Mouse (Mus musculus) limb, embryonic 14.5 days (tissue): Measurements from ENCODE around the gene Ccdc96. TPM values are rescaled to one million over a fixed set of nuclear protein-coding genes. Genes with fewer than 3 reads are reported as not detected.

Experiments
- ATAC-seq: fragments of 200-750 bp; cut with Nextera tagmentation; 2 replicates; pipeline ENCODE4 v1.8.0; 2017; ENCODE audit warnings: low read depth, moderate number of reproducible peaks, moderate TSS enrichment; ENCODE audit not compliant: low FRiP score
- DNase-seq: peaks from one replicate; pipeline ENCODE4 v3.0.0-alpha.2; 2015; ENCODE audit warnings: low spot score
- H3K27ac ChIP-seq: fragments of 300-500 bp; sonication (generic); replicated peaks from 2 replicates; pipeline ENCODE4 v1.5.1; 2014; ENCODE audit warnings: low read depth, mild to moderate bottlenecking, low read length, moderate library complexity, mixed read lengths
- H3K27me3 ChIP-seq: fragments of 300-500 bp; sonication (generic); 2 replicates; pipeline ENCODE4 v1.6.1; 2014; ENCODE audit warnings: low read length, mixed read lengths; ENCODE audit not compliant: control insufficient read depth, insufficient read depth
- H3K36me3 ChIP-seq: fragments of 300-500 bp; sonication (generic); 2 replicates; pipeline ENCODE4 v1.6.1; 2014; ENCODE audit warnings: mild to moderate bottlenecking, low read length, moderate library complexity, mixed read lengths; ENCODE audit not compliant: control insufficient read depth, insufficient read depth
- H3K4me1 ChIP-seq: fragments of 300-500 bp; sonication (generic); 2 replicates; pipeline ENCODE4 v1.6.1; 2014; ENCODE audit warnings: antibody characterized with exemption, low read length, mixed read lengths; ENCODE audit not compliant: control insufficient read depth, insufficient read depth
- H3K4me2 ChIP-seq: fragments of 300-500 bp; sonication (generic); replicated peaks from 2 replicates; pipeline ENCODE4 v1.6.1; 2014; ENCODE audit warnings: low read depth, mild to moderate bottlenecking, low read length, moderate library complexity; ENCODE audit not compliant: severe bottlenecking
- H3K4me3 ChIP-seq: fragments of 300-500 bp; sonication (generic); replicated peaks from 2 replicates; pipeline ENCODE4 v1.5.1; 2014; ENCODE audit warnings: low read length
- H3K9ac ChIP-seq: fragments of 300-500 bp; sonication (generic); 2 replicates; pipeline ENCODE4 v1.6.1; 2014; ENCODE audit warnings: mild to moderate bottlenecking, low read depth, low read length, moderate library complexity; ENCODE audit not compliant: severe bottlenecking
- H3K9me3 ChIP-seq: fragments of 300-500 bp; sonication (generic); 2 replicates; pipeline ENCODE4 v1.6.1; 2016; ENCODE audit warnings: low read length; ENCODE audit not compliant: control insufficient read depth
- POLR2A ChIP-seq: fragments of 200-500 bp; IDR thresholded peaks from 2 replicates; pipeline ENCODE4 v1.8.0; 2012; ENCODE audit warnings: inconsistent platforms, mild to moderate bottlenecking, moderate library complexity, borderline replicate concordance; ENCODE audit not compliant: insufficient read depth, insufficient read length; ENCODE audit errors: extremely low read depth
- WGBS: fragments of 180-500 bp; shearing (Covaris S2); extraction: QIAGEN DNeasy Blood & Tissue Kit; methylation state at CpG from one replicate; pipeline ENCODE4 v1.1.7; 2014; 5-methylcytosine and 5-hydroxymethylcytosine counted together
- polyA plus RNA-seq, 2 experiments: library from polyadenylated mRNA; depleted of rRNA in 1 of 2; stranded (reverse) in 1 of 2; unstranded in 1 of 2; fragments of >200 nt; fragmentation: Nextera tagmentation in 1 of 2; extraction: Ambion mirVana in 1 of 2; gene quantifications; 2 replicates each; pipeline versions ENCODE4 v1.2.1 to v1.2.3; 2012 to 2014

Gene Ccdc96
- polyA plus RNA-seq, 2 experiments: 0.08 to 0.11 TPM

- Histone ChIP-seq H3K9ac (no peak overlapping the region), H3K4me2 (no peak overlapping the region), H3K36me3 (peaks cover 4% of the 10 kb centered on the region; the same call in 1 of the 2 replicates), H3K27me3 (peaks cover 15% of the 10 kb centered on the region), H3K4me3 (no peak overlapping the region), H3K4me1 (peaks cover 15% of the 10 kb centered on the region), H3K27ac (no peak overlapping the region), H3K9me3 (no peaks in the 10 kb centered on the region)
- WGBS: 58% methylated on average over 1 of the region's 1 CpGs
- ATAC-seq: no peak
- no peak for DNase-seq
- TF ChIP-seq POLR2A: no peak
Measured at GRCm38 (mm10) chr5:36481114-36481513, 3.3 kb upstream of the Ccdc96 start.

GRCm38 (mm10) chr5:36483203-36484101 lies 936 bp upstream of the Ccdc96 start:
- peak; percentile 17; the same call in 1 of the 2 replicates for ATAC-seq
- peak; percentile 23 for DNase-seq
- Histone ChIP-seq H3K27me3 (peaks cover 16% of the 10 kb centered on the region), H3K36me3 (no peaks in the 10 kb centered on the region; the same call in 1 of the 2 replicates), H3K9ac (peak overlapping the region; percentile 77), H3K9me3 (no peaks in the 10 kb centered on the region), H3K4me1 (peaks cover 15% of the 10 kb centered on the region), H3K27ac (0 out of 2 replicates have a peak overlapping the region, but pooled peaks have one; percentile 39), H3K4me3 (peak overlapping the region; percentile 89), H3K4me2 (peak overlapping the region; percentile 91)
- WGBS: 2% methylated on average over 41 of the region's 58 CpGs
- no peak for TF ChIP-seq POLR2A

- H3K4me1 ChIP-seq: peaks cover 15% of the 10 kb centered on the region
- peaks cover 16% of the 10 kb centered on the region for H3K27me3 ChIP-seq
- TF ChIP-seq POLR2A: no peak
- no peak for ATAC-seq
- no peak overlapping the region for H3K27ac ChIP-seq
- H3K36me3 ChIP-seq: no peaks in the 10 kb centered on the region
- no peaks in the 10 kb centered on the region for H3K9me3 ChIP-seq
- peak overlapping the region; percentile 56; the same call in 1 of the 2 replicates for H3K9ac ChIP-seq
- H3K4me3 ChIP-seq: peak overlapping the region; percentile 89; the same call in 1 of the 2 replicates
- WGBS: 39% methylated on average over 19 of the region's 19 CpGs
- DNase-seq: no peak
- H3K4me2 ChIP-seq: peak overlapping the region; percentile 81
Measured at GRCm38 (mm10) chr5:36485306-36485705, 918 bp downstream of the Ccdc96 start.

- H3K9ac ChIP-seq: no peak overlapping the region
- H3K4me3 ChIP-seq: no peak overlapping the region
- no peak overlapping the region for H3K4me2 ChIP-seq
- WGBS: 58% methylated on average over 2 of the region's 2 CpGs
- no peak overlapping the region for H3K27ac ChIP-seq
- peaks cover 16% of the 10 kb centered on the region for H3K27me3 ChIP-seq
- ATAC-seq (no peak), DNase-seq (peak; percentile 26)
- H3K4me1 ChIP-seq: peaks cover 5% of the 10 kb centered on the region
- H3K9me3 ChIP-seq: no peaks in the 10 kb centered on the region
- TF ChIP-seq POLR2A: no peak
- peaks cover 25% of the 10 kb centered on the region for H3K36me3 ChIP-seq
Measured at GRCm38 (mm10) chr5:36489225-36489624, 4.8 kb downstream of the Ccdc96 start.

GRCm38 (mm10) chr5:36493919-36494318 lies 9.5 kb downstream of the Ccdc96 start:
- WGBS: 87% methylated on average over 6 of the region's 6 CpGs
- no peaks in the 10 kb centered on the region for H3K27me3 ChIP-seq
- H3K36me3 ChIP-seq: peaks cover 58% of the 10 kb centered on the region
- ATAC-seq (no peak), DNase-seq (no peak)
- TF ChIP-seq POLR2A: no peak
- no peaks in the 10 kb centered on the region for H3K9me3 ChIP-seq
- no peak overlapping the region for H3K27ac ChIP-seq
- H3K4me3 ChIP-seq: no peak overlapping the region
- H3K4me1 ChIP-seq: no peaks in the 10 kb centered on the region
- no peak overlapping the region for H3K9ac ChIP-seq
- no peak overlapping the region for H3K4me2 ChIP-seq
